Mouse (Mus musculus) embryo, embryonic 10.5 days (tissue): Measurements from ENCODE around the gene Ankib1.
A peak's percentile ranks its signal among the peaks of the same experiment; 100 is the strongest.
"Not testable (repeated sequence)": the region's sequence is repeated elsewhere in the genome, so short reads cannot be mapped to it uniquely, and the experiment has no call there.

Source experiments
- DNase-seq: peaks from one replicate; pipeline ENCODE4 v3.0.0-alpha.2; 2015; ENCODE audit warnings: low spot score

Ankib1 gene

GRCm38 (mm10) chr5:3723415-3723814, 79.3 kb downstream of the Ankib1 start:
- DNase-seq = no peak

- DNase-seq = no peak
Observed at GRCm38 (mm10) chr5:3722873-3723272, 79.9 kb downstream of the Ankib1 start.

- no peak for DNase-seq
Observed at GRCm38 (mm10) chr5:3719371-3719770, 83.4 kb downstream of the Ankib1 start.

- no peak for DNase-seq
Observed at GRCm38 (mm10) chr5:3715800-3716199, 86.9 kb downstream of the Ankib1 start.

- peak; percentile 6 for DNase-seq
Observed at GRCm38 (mm10) chr5:3702180-3702579, 100.5 kb downstream of the Ankib1 start.

GRCm38 (mm10) chr5:3700025-3700424, 102.7 kb downstream of the Ankib1 start:
- DNase-seq = no peak

GRCm38 (mm10) chr5:3696031-3696430, 106.7 kb downstream of the Ankib1 start:
- no peak for DNase-seq

- no peak for DNase-seq
Observed at GRCm38 (mm10) chr5:3695191-3695590, 107.5 kb downstream of the Ankib1 start.

GRCm38 (mm10) chr5:3692956-3693355, 109.8 kb downstream of the Ankib1 start:
- no peak for DNase-seq

GRCm38 (mm10) chr5:3691283-3691682, 111.4 kb downstream of the Ankib1 start:
- DNase-seq = no peak

- no peak for DNase-seq
Observed at GRCm38 (mm10) chr5:3688298-3688697, 114.4 kb downstream of the Ankib1 start.

GRCm38 (mm10) chr5:3669938-3670554, 132.7 kb downstream of the Ankib1 start:
- DNase-seq = no peak

- DNase-seq = no peak
Observed at GRCm38 (mm10) chr5:3666585-3666984, 136.1 kb downstream of the Ankib1 start.

GRCm38 (mm10) chr5:3665225-3665624, 137.5 kb downstream of the Ankib1 start:
- DNase-seq = no peak

GRCm38 (mm10) chr5:3657085-3657484, 145.6 kb downstream of the Ankib1 start, which contains the start of gene Gatad1:
Gatad1 (minus strand) TSS chr5:3657185.
- DNase-seq = no peak

GRCm38 (mm10) chr5:3653801-3654200, 148.9 kb downstream of the Ankib1 start:
- no peak for DNase-seq

- not testable (repeated sequence) for DNase-seq
Observed at GRCm38 (mm10) chr5:3652903-3653575, 149.7 kb downstream of the Ankib1 start.

- no peak for DNase-seq
Observed at GRCm38 (mm10) chr5:3651621-3652020, 151.1 kb downstream of the Ankib1 start.

GRCm38 (mm10) chr5:3650881-3651280, 151.8 kb downstream of the Ankib1 start, which contains the start of gene Tmbim7:
Tmbim7 (plus strand) TSS chr5:3651181.
- DNase-seq = no peak

- no peak for DNase-seq
Observed at GRCm38 (mm10) chr5:3648849-3649210, 153.9 kb downstream of the Ankib1 start.

- peak; percentile 11 for DNase-seq
Observed at GRCm38 (mm10) chr5:3648206-3648848, 154.4 kb downstream of the Ankib1 start.

- DNase-seq = peak; percentile 95
Observed at GRCm38 (mm10) chr5:3647708-3648121, 155.0 kb downstream of the Ankib1 start.
